Mouse (Mus musculus): ENCODE data around the gene Plxnd1. TPM values are rescaled to one million over a fixed set of nuclear protein-coding genes. Genes with fewer than 3 reads are reported as not detected.

The Plxnd1 gene
- polyA plus RNA-seq, 1 experiment: 6.1 TPM

DNA sequence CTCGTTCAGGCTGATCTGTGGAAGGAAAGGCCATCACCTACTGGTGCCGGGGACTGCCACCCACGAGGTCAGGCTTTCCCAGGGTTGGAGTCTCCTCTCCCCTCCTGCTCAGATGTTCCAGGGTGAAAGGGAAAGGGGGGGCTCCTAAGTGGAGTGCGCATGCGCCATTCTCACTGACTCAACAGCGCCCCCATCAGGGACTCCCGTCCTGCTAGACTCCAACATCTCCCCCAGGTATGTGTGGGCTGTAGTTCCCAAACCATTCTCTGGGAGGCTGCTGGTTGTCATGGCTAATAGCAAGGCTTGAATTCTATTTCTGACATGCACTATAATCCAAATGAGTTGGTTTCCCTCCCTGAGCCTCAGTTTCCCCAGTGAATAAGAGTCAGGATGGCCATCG, 16.2 kb downstream of the Plxnd1 start:
- H3K27me3 ChIP-seq (ENCODE audit: control insufficient read depth, insufficient read depth, low read length): no peaks in the 10 kb centered on the region
- H3K36me3 ChIP-seq (ENCODE audit: control insufficient read depth, insufficient read depth, low read length): no peaks in the 10 kb centered on the region
- no peak overlapping the region for H3K4me3 ChIP-seq (ENCODE audit: control insufficient read depth, low read depth, low read length)
- H3K4me1 ChIP-seq (ENCODE audit: control insufficient read depth, insufficient read depth, low read length): no peaks in the 10 kb centered on the region; the same call in 1 of the 2 replicates
- no peak overlapping the region for H3K27ac ChIP-seq (ENCODE audit: control insufficient read depth, insufficient read depth, low read depth, low read length)
- TF ChIP-seq CTCF (IDR thresholded peaks at IDR 0.05; ENCODE audit: control insufficient read depth, insufficient read depth, insufficient replicate concordance, low read depth, low read length) (peak; percentile 23; the same call in 1 of the 2 replicates), POLR2A (IDR thresholded peaks at IDR 0.05; ENCODE audit: control insufficient read depth, low read depth, low read length) (no peak)

DNA sequence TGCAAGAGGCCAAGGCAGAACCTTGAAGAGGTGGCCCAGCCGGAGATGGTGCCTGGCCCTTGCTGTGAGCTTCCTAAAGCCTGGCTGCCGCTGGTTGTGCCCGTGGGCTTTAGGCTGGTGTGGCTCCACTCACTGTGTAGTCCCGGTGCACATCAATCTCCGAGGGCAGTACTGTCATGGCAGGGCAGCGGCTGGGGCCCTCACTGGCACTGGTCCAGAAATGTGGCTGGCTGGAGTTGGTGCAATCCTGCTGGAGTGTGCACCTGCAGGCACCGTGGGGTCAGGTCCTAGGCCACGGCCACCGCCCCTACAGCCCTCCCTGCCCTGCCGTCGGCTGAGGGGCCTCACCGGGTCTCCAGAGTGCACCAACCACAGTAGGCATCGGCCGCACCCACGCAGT, 17.0 kb downstream of the Plxnd1 start:
- Histone ChIP-seq H3K27ac (ENCODE audit: control insufficient read depth, insufficient read depth, low read depth, low read length) (no peak overlapping the region), H3K27me3 (ENCODE audit: control insufficient read depth, insufficient read depth, low read length) (no peaks in the 10 kb centered on the region), H3K4me3 (ENCODE audit: control insufficient read depth, low read depth, low read length) (no peak overlapping the region), H3K36me3 (ENCODE audit: control insufficient read depth, insufficient read depth, low read length) (no peaks in the 10 kb centered on the region), H3K4me1 (ENCODE audit: control insufficient read depth, insufficient read depth, low read length) (no peaks in the 10 kb centered on the region; the same call in 1 of the 2 replicates)
- TF ChIP-seq CTCF (IDR thresholded peaks at IDR 0.05; ENCODE audit: control insufficient read depth, insufficient read depth, insufficient replicate concordance, low read depth, low read length): no peak
- no peak for TF ChIP-seq POLR2A (IDR thresholded peaks at IDR 0.05; ENCODE audit: control insufficient read depth, low read depth, low read length)

DNA sequence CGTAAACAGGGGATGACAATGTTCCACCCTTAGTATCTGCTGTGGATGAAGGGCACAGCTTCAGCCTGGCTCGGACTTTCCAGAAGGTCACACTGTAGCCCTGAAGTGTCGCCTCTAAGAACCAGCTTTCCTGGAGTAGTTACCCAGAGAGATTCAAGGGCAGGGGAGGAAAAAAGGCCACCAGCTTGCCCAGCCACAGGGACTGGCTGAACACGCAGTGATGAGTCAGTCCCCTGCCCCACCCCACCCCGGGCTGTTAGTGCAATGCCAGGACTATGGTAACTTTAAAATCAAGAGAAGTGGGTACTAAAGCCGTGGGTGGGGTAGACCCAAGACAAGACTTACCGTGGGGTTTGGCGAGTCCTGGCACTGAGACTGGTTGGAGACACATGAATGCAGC, 19.2 kb downstream of the Plxnd1 start:
- no peak for TF ChIP-seq POLR2A (IDR thresholded peaks at IDR 0.05; ENCODE audit: control insufficient read depth, low read depth, low read length)
- no peak for TF ChIP-seq CTCF (IDR thresholded peaks at IDR 0.05; ENCODE audit: control insufficient read depth, insufficient read depth, insufficient replicate concordance, low read depth, low read length)
- H3K27me3 ChIP-seq (ENCODE audit: control insufficient read depth, insufficient read depth, low read length): no peaks in the 10 kb centered on the region
- H3K27ac ChIP-seq (ENCODE audit: control insufficient read depth, insufficient read depth, low read depth, low read length): no peak overlapping the region
- H3K4me1 ChIP-seq (ENCODE audit: control insufficient read depth, insufficient read depth, low read length): no peaks in the 10 kb centered on the region
- H3K4me3 ChIP-seq (ENCODE audit: control insufficient read depth, low read depth, low read length): no peak overlapping the region
- H3K36me3 ChIP-seq (ENCODE audit: control insufficient read depth, insufficient read depth, low read length): no peaks in the 10 kb centered on the region

DNA sequence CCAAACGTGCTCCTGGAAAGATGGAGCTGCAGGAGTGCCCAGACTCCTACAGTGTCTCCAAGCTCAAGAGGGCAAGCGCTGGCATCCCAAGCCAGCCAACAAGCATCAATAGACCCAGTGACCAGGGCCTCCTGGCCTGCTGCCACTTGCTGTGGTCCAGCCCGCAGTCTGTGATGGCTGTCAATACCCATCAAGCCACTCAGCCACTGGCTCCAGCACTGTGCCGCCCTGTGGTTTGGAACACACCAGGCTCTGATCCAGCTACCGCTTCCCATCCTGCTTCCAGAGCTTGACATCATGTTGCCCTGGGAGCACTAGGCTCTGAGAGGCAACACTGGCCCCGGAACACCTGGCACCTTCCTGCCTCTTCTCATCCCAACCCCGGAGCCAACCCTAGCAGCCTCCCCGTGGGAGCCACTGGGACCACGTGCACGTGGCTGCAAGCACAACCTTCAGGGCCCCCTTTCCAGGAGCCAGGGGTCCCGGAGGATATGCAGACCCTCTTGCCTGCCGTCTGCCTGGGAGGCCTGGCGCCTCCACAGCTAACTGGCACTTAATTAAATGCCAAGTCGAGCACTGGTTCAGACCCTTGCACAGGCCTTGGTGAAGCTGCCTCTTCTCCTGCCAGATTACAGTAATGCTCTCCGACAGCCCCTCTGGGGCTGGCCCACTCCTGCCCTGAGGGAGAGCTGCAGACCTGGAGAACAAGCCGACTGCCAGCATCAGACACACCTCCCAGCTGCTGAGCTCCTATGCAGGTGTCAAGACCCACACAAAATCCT, 20.7 kb downstream of the Plxnd1 start:
- no peaks in the 10 kb centered on the region for H3K36me3 ChIP-seq (ENCODE audit: control insufficient read depth, insufficient read depth, low read length)
- no peaks in the 10 kb centered on the region for H3K4me1 ChIP-seq (ENCODE audit: control insufficient read depth, insufficient read depth, low read length)
- H3K27ac ChIP-seq (ENCODE audit: control insufficient read depth, insufficient read depth, low read depth, low read length): no peak overlapping the region
- H3K27me3 ChIP-seq (ENCODE audit: control insufficient read depth, insufficient read depth, low read length): no peaks in the 10 kb centered on the region
- TF ChIP-seq CTCF (IDR thresholded peaks at IDR 0.05; ENCODE audit: control insufficient read depth, insufficient read depth, insufficient replicate concordance, low read depth, low read length) (no peak), POLR2A (IDR thresholded peaks at IDR 0.05; ENCODE audit: control insufficient read depth, low read depth, low read length) (no peak)
- H3K4me3 ChIP-seq (ENCODE audit: control insufficient read depth, low read depth, low read length): no peak overlapping the region

DNA sequence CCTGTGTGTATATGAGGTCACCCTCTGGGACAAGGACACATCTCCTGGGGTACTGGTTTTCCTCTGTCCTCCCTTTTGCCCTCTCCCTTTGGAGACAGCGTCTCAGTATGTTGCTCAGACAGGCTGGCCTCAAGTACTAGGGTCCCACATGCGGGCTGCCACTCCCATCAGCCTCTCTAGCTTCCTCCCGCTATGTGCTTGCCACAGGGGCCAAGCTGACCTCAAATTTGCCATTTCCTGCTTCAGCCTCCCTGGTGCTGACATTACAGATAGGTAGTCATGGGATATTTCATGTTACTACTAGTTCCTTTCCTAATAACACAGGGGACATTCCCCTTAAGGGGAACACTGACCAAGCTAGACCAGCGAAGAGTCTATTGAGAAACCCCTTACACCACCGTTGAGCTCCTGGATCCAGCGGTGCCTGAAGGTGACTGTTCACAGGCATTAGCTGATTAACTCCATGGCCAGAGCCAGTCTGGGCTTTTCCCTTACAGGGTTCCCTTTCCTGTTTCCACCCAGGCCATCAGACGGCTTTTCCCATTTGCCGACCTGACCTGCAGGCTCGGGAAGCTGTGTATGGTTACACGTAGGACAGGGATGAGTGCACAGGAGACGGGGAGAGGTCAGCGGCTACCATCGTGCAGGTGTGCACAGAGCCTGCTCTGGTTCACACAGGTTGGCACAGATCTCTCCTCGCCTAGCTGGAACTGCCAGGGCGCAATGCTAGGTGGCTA, 21.5 kb downstream of the Plxnd1 start:
- no peaks in the 10 kb centered on the region for H3K4me1 ChIP-seq (ENCODE audit: control insufficient read depth, insufficient read depth, low read length)
- H3K4me3 ChIP-seq (ENCODE audit: control insufficient read depth, low read depth, low read length): no peak overlapping the region
- no peaks in the 10 kb centered on the region for H3K27me3 ChIP-seq (ENCODE audit: control insufficient read depth, insufficient read depth, low read length)
- no peak overlapping the region for H3K27ac ChIP-seq (ENCODE audit: control insufficient read depth, insufficient read depth, low read depth, low read length)
- no peak for TF ChIP-seq POLR2A (IDR thresholded peaks at IDR 0.05; ENCODE audit: control insufficient read depth, low read depth, low read length)
- no peak for TF ChIP-seq CTCF (IDR thresholded peaks at IDR 0.05; ENCODE audit: control insufficient read depth, insufficient read depth, insufficient replicate concordance, low read depth, low read length)
- no peaks in the 10 kb centered on the region for H3K36me3 ChIP-seq (ENCODE audit: control insufficient read depth, insufficient read depth, low read length)

DNA sequence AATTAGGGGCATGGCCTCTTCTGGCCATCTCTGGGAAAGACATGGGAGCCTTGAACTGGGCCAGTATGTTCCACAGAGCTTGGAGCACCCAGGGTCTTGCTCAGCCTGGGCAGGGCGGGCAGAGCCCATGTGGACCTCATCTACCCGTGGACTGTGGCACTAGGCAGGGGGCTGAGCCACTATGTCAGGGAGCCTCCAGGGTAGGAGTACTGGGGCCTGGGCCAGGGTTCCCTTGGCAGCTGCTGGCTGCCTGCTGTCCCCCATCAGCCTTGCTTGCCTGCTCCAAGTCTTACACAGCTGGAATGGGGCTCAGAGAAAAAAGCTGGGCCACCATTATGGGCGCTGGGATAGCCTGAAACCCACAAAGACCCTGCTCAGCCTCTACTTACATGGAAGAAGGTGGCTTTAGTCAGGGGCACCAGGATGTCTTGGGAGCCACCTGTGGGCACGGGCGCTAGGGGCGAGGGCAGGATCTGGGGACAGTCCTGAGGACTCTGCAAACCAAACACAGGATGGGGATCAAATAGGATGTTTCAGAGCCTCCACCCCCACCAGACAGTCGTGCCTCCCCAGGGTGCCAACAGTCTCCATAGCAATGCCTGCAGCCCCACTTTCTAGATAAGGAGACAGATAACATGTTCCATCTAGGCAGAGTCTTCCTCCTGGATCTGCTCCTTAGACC, 22.6 kb downstream of the Plxnd1 start:
- no peak overlapping the region for H3K27ac ChIP-seq (ENCODE audit: control insufficient read depth, insufficient read depth, low read depth, low read length)
- TF ChIP-seq CTCF (IDR thresholded peaks at IDR 0.05; ENCODE audit: control insufficient read depth, insufficient read depth, insufficient replicate concordance, low read depth, low read length) (no peak), POLR2A (IDR thresholded peaks at IDR 0.05; ENCODE audit: control insufficient read depth, low read depth, low read length) (no peak)
- no peaks in the 10 kb centered on the region for H3K4me1 ChIP-seq (ENCODE audit: control insufficient read depth, insufficient read depth, low read length)
- no peaks in the 10 kb centered on the region for H3K27me3 ChIP-seq (ENCODE audit: control insufficient read depth, insufficient read depth, low read length)
- H3K36me3 ChIP-seq (ENCODE audit: control insufficient read depth, insufficient read depth, low read length): no peaks in the 10 kb centered on the region
- H3K4me3 ChIP-seq (ENCODE audit: control insufficient read depth, low read depth, low read length): no peak overlapping the region

Measured in testis, adult 2 months (tissue).